Mouse (Mus musculus): ENCODE measurements around the gene Lect2. TPM values are rescaled to one million over a fixed set of nuclear protein-coding genes. Genes with fewer than 3 reads are reported as not detected.

Gene Lect2
- polyA plus RNA-seq, 1 experiment = not detected

DNA sequence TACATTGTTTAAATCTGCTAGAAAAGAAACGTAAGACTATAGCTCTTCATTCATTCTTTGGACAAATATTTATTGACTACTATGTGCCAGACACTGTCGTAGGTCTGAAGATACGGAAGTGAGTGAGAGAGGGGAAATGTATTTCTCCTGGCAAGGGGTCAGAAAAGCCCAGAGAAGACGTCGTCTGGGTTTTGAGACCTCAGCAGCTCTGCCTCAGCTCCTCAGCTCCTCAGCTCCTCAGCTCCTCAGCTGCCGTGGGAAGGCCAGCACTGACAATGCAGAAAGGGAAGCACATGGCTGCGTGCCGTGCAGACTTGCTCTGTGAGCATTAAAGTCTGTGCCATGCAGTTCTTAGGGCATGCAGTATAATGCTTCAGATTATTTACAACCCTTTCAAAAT is 18.6 kb downstream of the Lect2 start:
- no peak overlapping the region for H3K4me3 ChIP-seq (ENCODE audit: insufficient read depth, poor library complexity, severe bottlenecking)
- H3K27me3 ChIP-seq (ENCODE audit: control insufficient read depth, insufficient read depth, insufficient read length) = peaks cover 28% of the 10 kb centered on the region
- H3K79me2 ChIP-seq (ENCODE audit: control insufficient read depth, insufficient read depth) = no peaks in the 10 kb centered on the region
- TF ChIP-seq FOSL1 (IDR thresholded peaks at IDR 0.05; ENCODE audit: insufficient read depth, low read length, poor library complexity, severe bottlenecking) (no peak), CTCF (IDR thresholded peaks at IDR 0.05; ENCODE audit: control insufficient read depth, insufficient read depth, insufficient read length) (no peak)
- no peaks in the 10 kb centered on the region for H3K79me3 ChIP-seq (ENCODE audit: low read depth)
- no peaks in the 10 kb centered on the region for H3K36me3 ChIP-seq (ENCODE audit: control insufficient read depth, insufficient read depth)
- no peak overlapping the region for H3ac ChIP-seq (ENCODE audit: control insufficient read depth, insufficient read length, low read depth)

DNA sequence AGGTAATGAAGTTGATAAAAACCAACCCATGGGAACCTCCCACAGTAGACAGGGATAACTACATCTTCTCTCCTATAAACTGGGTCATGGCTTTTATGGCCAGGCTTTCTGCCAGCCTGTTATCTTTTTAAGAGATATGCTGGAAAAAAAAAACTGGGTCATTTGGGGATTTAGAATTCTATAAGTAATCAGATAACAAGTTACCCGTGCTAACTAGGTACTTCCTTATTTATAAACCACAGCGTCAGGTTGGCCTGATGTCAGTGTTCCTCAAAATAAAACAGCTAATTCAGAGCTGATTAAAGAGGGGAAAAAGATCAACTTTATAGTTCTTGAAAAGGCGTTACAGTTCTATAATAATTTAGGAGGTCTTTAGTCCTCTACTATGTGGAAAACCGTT is 19.3 kb downstream of the Lect2 start:
- no peak overlapping the region for H3K4me3 ChIP-seq (ENCODE audit: insufficient read depth, poor library complexity, severe bottlenecking)
- peaks cover 28% of the 10 kb centered on the region for H3K27me3 ChIP-seq (ENCODE audit: control insufficient read depth, insufficient read depth, insufficient read length)
- no peak overlapping the region for H3ac ChIP-seq (ENCODE audit: control insufficient read depth, insufficient read length, low read depth)
- H3K79me3 ChIP-seq (ENCODE audit: low read depth) = no peaks in the 10 kb centered on the region
- no peaks in the 10 kb centered on the region for H3K36me3 ChIP-seq (ENCODE audit: control insufficient read depth, insufficient read depth)
- no peaks in the 10 kb centered on the region for H3K79me2 ChIP-seq (ENCODE audit: control insufficient read depth, insufficient read depth)
- TF ChIP-seq CTCF (IDR thresholded peaks at IDR 0.05; ENCODE audit: control insufficient read depth, insufficient read depth, insufficient read length) (no peak), MYOG (IDR thresholded peaks at IDR 0.05; ENCODE audit: control insufficient read depth, extremely low read depth, insufficient read length) (no peak), MAX (IDR thresholded peaks at IDR 0.05) (no peak), MYOD1 (IDR thresholded peaks at IDR 0.05; ENCODE audit: control insufficient read depth, insufficient read length, low read depth) (no peak), USF1 (IDR thresholded peaks at IDR 0.05; ENCODE audit: low read depth) (no peak), FOSL1 (IDR thresholded peaks at IDR 0.05; ENCODE audit: insufficient read depth, low read length, poor library complexity, severe bottlenecking) (no peak)

DNA sequence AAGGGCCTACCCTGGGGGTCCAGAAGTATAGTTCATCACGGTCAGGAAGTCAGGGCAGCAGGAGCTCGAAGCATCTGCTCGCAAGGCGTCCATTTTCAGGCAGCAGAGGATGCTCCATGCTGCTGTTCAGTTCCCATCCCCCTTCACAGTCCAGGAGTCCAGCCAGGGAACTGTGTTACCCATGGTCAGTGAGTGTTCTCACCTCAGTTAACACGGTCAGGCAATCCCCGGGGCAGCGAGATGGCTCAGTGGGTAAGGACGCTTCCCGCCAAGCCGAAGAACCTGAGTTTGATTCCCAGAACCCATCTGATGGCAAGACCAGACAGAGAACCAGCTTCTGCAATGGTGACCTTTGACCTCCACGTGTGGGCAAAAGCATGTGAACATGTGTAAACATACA is 20.0 kb downstream of the Lect2 start:
- no peak overlapping the region for H3K4me3 ChIP-seq (ENCODE audit: insufficient read depth, poor library complexity, severe bottlenecking)
- H3K36me3 ChIP-seq (ENCODE audit: control insufficient read depth, insufficient read depth) = no peaks in the 10 kb centered on the region
- no peaks in the 10 kb centered on the region for H3K79me2 ChIP-seq (ENCODE audit: control insufficient read depth, insufficient read depth)
- no peak overlapping the region for H3ac ChIP-seq (ENCODE audit: control insufficient read depth, insufficient read length, low read depth)
- peaks cover 23% of the 10 kb centered on the region for H3K27me3 ChIP-seq (ENCODE audit: control insufficient read depth, insufficient read depth, insufficient read length)
- no peaks in the 10 kb centered on the region for H3K79me3 ChIP-seq (ENCODE audit: low read depth)
- TF ChIP-seq MAX (IDR thresholded peaks at IDR 0.05) = no peak
- no peak for TF ChIP-seq FOSL1 (IDR thresholded peaks at IDR 0.05; ENCODE audit: insufficient read depth, low read length, poor library complexity, severe bottlenecking)
- no peak for TF ChIP-seq MYOG (IDR thresholded peaks at IDR 0.05; ENCODE audit: control insufficient read depth, extremely low read depth, insufficient read length)
- TF ChIP-seq MYOD1 (IDR thresholded peaks at IDR 0.05; ENCODE audit: control insufficient read depth, insufficient read length, low read depth) = no peak
- no peak for TF ChIP-seq USF1 (IDR thresholded peaks at IDR 0.05; ENCODE audit: low read depth)
- TF ChIP-seq CTCF (IDR thresholded peaks at IDR 0.05; ENCODE audit: control insufficient read depth, insufficient read depth, insufficient read length) = no peak
- no peak for TF ChIP-seq CEBPB (IDR thresholded peaks at IDR 0.05; ENCODE audit: low read depth)

DNA sequence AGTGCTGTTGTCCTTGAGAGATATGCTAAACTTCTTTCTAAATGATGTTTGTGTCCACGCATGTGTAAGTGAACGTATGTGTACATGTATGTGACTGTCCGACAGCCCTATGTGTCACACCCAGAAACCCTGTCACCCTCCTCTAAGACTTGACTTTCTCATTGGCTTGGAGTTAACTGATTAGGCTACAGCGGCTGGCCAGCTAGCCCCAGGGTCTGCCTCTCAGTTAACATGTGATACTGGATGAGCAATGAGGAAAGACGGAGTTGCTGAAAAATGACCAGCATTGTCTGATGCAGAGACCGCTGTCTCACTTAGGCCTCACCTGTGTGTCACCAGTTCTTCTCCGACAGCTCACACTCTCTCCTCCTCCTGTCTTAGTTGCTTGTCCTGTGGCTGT is 20.5 kb downstream of the Lect2 start:
- Histone ChIP-seq H3K27me3 (ENCODE audit: control insufficient read depth, insufficient read depth, insufficient read length) (peaks cover 23% of the 10 kb centered on the region), H3K36me3 (ENCODE audit: control insufficient read depth, insufficient read depth) (no peaks in the 10 kb centered on the region), H3K4me3 (ENCODE audit: insufficient read depth, poor library complexity, severe bottlenecking) (no peak overlapping the region), H3K79me2 (ENCODE audit: control insufficient read depth, insufficient read depth) (no peaks in the 10 kb centered on the region), H3ac (ENCODE audit: control insufficient read depth, insufficient read length, low read depth) (no peak overlapping the region), H3K79me3 (ENCODE audit: low read depth) (no peaks in the 10 kb centered on the region)
- TF ChIP-seq CTCF (IDR thresholded peaks at IDR 0.05; ENCODE audit: control insufficient read depth, insufficient read depth, insufficient read length) (no peak), MAX (IDR thresholded peaks at IDR 0.05) (no peak), MYOD1 (IDR thresholded peaks at IDR 0.05; ENCODE audit: control insufficient read depth, insufficient read length, low read depth) (no peak), FOSL1 (IDR thresholded peaks at IDR 0.05; ENCODE audit: insufficient read depth, low read length, poor library complexity, severe bottlenecking) (no peak), CEBPB (IDR thresholded peaks at IDR 0.05; ENCODE audit: low read depth) (no peak), MYOG (IDR thresholded peaks at IDR 0.05; ENCODE audit: control insufficient read depth, extremely low read depth, insufficient read length) (no peak), USF1 (IDR thresholded peaks at IDR 0.05; ENCODE audit: low read depth) (no peak)

DNA sequence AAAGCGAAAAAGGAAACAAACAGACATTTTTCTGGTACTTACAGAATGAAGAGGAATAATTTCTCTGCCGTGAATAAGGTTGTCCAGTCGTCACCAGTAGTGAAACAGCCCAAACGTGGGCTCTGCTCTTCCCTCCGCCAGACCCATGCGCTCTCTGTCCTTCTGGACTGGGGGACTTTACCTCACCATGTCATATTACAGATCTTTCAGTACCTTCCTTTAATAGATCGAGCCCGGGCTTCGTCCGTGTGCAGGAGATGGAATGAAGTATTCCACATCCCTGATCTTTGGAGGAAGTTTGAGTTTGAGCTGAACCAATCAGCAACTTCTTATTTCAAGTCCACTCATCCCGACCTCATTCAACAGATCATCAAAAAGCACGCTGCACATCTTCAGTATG is 21.4 kb downstream of the Lect2 start:
- no peak for TF ChIP-seq CTCF (IDR thresholded peaks at IDR 0.05; ENCODE audit: control insufficient read depth, insufficient read depth, insufficient read length)
- no peak for TF ChIP-seq CEBPB (IDR thresholded peaks at IDR 0.05; ENCODE audit: low read depth)
- TF ChIP-seq MAX (IDR thresholded peaks at IDR 0.05) = no peak
- no peak for TF ChIP-seq USF1 (IDR thresholded peaks at IDR 0.05; ENCODE audit: low read depth)
- no peak for TF ChIP-seq MYOD1 (IDR thresholded peaks at IDR 0.05; ENCODE audit: control insufficient read depth, insufficient read length, low read depth)
- no peak for TF ChIP-seq MYOG (IDR thresholded peaks at IDR 0.05; ENCODE audit: control insufficient read depth, extremely low read depth, insufficient read length)
- TF ChIP-seq FOSL1 (IDR thresholded peaks at IDR 0.05; ENCODE audit: insufficient read depth, low read length, poor library complexity, severe bottlenecking) = no peak
- H3K27me3 ChIP-seq (ENCODE audit: control insufficient read depth, insufficient read depth, insufficient read length) = peaks cover 23% of the 10 kb centered on the region
- H3K4me3 ChIP-seq (ENCODE audit: insufficient read depth, poor library complexity, severe bottlenecking) = no peak overlapping the region
- H3K79me3 ChIP-seq (ENCODE audit: low read depth) = no peaks in the 10 kb centered on the region
- H3K36me3 ChIP-seq (ENCODE audit: control insufficient read depth, insufficient read depth) = no peaks in the 10 kb centered on the region
- no peaks in the 10 kb centered on the region for H3K79me2 ChIP-seq (ENCODE audit: control insufficient read depth, insufficient read depth)
- H3ac ChIP-seq (ENCODE audit: control insufficient read depth, insufficient read length, low read depth) = no peak overlapping the region

DNA sequence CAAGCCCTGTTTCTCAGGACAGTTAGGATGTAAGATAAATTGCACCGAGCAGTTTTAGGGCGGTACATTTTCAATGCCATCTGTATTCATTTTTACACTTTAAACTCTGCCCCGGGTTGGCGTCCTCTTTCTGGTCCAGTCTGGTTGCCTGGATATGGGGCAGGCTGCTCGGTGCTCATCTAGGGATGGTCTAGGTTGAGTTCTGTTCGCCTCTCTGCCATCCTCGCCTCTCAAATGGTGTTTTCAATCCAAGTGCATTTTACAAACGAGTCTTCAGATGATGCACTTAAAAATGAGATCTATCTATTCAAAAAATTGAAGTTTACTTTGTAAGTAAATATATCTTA is 25.5 kb downstream of the Lect2 start:
- H3K79me2 ChIP-seq (ENCODE audit: control insufficient read depth, insufficient read depth) = no peaks in the 10 kb centered on the region
- no peak for TF ChIP-seq MYOG (IDR thresholded peaks at IDR 0.05; ENCODE audit: control insufficient read depth, extremely low read depth, insufficient read length)
- no peak for TF ChIP-seq MYOD1 (IDR thresholded peaks at IDR 0.05; ENCODE audit: control insufficient read depth, insufficient read length, low read depth)
- no peak for TF ChIP-seq FOSL1 (IDR thresholded peaks at IDR 0.05; ENCODE audit: insufficient read depth, low read length, poor library complexity, severe bottlenecking)
- TF ChIP-seq CEBPB (IDR thresholded peaks at IDR 0.05; ENCODE audit: low read depth) = no peak
- no peak for TF ChIP-seq USF1 (IDR thresholded peaks at IDR 0.05; ENCODE audit: low read depth)
- no peak for TF ChIP-seq CTCF (IDR thresholded peaks at IDR 0.05; ENCODE audit: control insufficient read depth, insufficient read depth, insufficient read length)
- no peak for TF ChIP-seq MAX (IDR thresholded peaks at IDR 0.05)
- H3K36me3 ChIP-seq (ENCODE audit: control insufficient read depth, insufficient read depth) = no peaks in the 10 kb centered on the region
- no peaks in the 10 kb centered on the region for H3K79me3 ChIP-seq (ENCODE audit: low read depth)
- peak overlapping the region; percentile 25 for H3K4me3 ChIP-seq (ENCODE audit: insufficient read depth, poor library complexity, severe bottlenecking)
- H3ac ChIP-seq (ENCODE audit: control insufficient read depth, insufficient read length, low read depth) = no peak overlapping the region
- peaks cover 10% of the 10 kb centered on the region for H3K27me3 ChIP-seq (ENCODE audit: control insufficient read depth, insufficient read depth, insufficient read length)

Measured in C2C12 (cell line).